Mouse (Mus musculus) heart, embryonic 11.5 days (tissue): ENCODE measurements at regions not wholly inside any gene's neighbourhood (a gene's known extent, or its start where the extent isn't known, plus 50 kb on each side); places are given as distances from the start of the nearest gene placed in this dataset.

ENCODE experiments used
- ATAC-seq: fragments of 200-750 bp; cut with Nextera tagmentation; replicated peaks from 2 replicates; pipeline ENCODE4 v1.8.0; 2017; ENCODE audit warnings: moderate library complexity; ENCODE audit not compliant: insufficient number of reproducible peaks, low FRiP score, low TSS enrichment
- H3K27ac ChIP-seq: fragments of 300-500 bp; sonication (generic); 2 replicates; pipeline ENCODE4 v1.5.1; 2014; ENCODE audit warnings: mild to moderate bottlenecking, low read depth, low read length
- H3K27me3 ChIP-seq: fragments of 300-500 bp; sonication (generic); 2 replicates; pipeline ENCODE4 v1.6.1; 2014; ENCODE audit warnings: mild to moderate bottlenecking, low read length, mixed read lengths; ENCODE audit not compliant: control insufficient read depth, insufficient read depth
- H3K36me3 ChIP-seq: fragments of 300-500 bp; sonication (generic); 2 replicates; pipeline ENCODE4 v1.6.1; 2014; ENCODE audit warnings: mild to moderate bottlenecking, low read length, moderate library complexity, mixed read lengths; ENCODE audit not compliant: control insufficient read depth, insufficient read depth
- H3K4me1 ChIP-seq: fragments of 300-500 bp; sonication (generic); 2 replicates; pipeline ENCODE4 v1.6.1; 2014; ENCODE audit warnings: low read length; ENCODE audit not compliant: control insufficient read depth, insufficient read depth
- H3K4me2 ChIP-seq: fragments of 300-500 bp; sonication (generic); 2 replicates; pipeline ENCODE4 v1.6.1; 2014; ENCODE audit warnings: mild to moderate bottlenecking, moderate library complexity
- H3K4me3 ChIP-seq: fragments of 300-500 bp; sonication (generic); 2 replicates; pipeline ENCODE4 v1.5.1; 2014; ENCODE audit warnings: low read depth, low read length
- H3K9ac ChIP-seq: fragments of 300-500 bp; sonication (generic); 2 replicates; pipeline ENCODE4 v1.6.1; 2014; ENCODE audit warnings: mild to moderate bottlenecking, low read depth, low read length, moderate library complexity
- H3K9me3 ChIP-seq: fragments of 300-500 bp; sonication (generic); replicated peaks from 2 replicates; pipeline ENCODE4 v1.6.1; 2016; ENCODE audit warnings: low read length; ENCODE audit not compliant: control insufficient read depth
- WGBS: fragments of 180-500 bp; shearing (Covaris S2); extraction: QIAGEN DNeasy Blood & Tissue Kit; methylation state at CpG from one replicate; pipeline ENCODE4 v1.1.7; 2014; ENCODE audit not compliant: insufficient replicate concordance; 5-methylcytosine and 5-hydroxymethylcytosine counted together

GRCm38 (mm10) chr11:112464386-112464785 is 317.6 kb upstream of the Sox9 start:
- Histone ChIP-seq H3K27ac (no peak overlapping the region), H3K9me3 (no peaks in the 10 kb centered on the region), H3K27me3 (no peaks in the 10 kb centered on the region), H3K4me2 (no peak overlapping the region), H3K4me1 (no peaks in the 10 kb centered on the region), H3K9ac (no peak overlapping the region), H3K4me3 (no peak overlapping the region), H3K36me3 (no peaks in the 10 kb centered on the region)
- 78% methylated on average over 4 of the region's 4 CpGs for WGBS
- no peak for ATAC-seq

GRCm38 (mm10) chr11:112470336-112470735 is 311.7 kb upstream of the Sox9 start:
- no peaks in the 10 kb centered on the region for H3K9me3 ChIP-seq
- no peak overlapping the region for H3K4me2 ChIP-seq
- no peak overlapping the region for H3K27ac ChIP-seq
- no peaks in the 10 kb centered on the region for H3K36me3 ChIP-seq
- H3K4me1 ChIP-seq = no peaks in the 10 kb centered on the region
- no peaks in the 10 kb centered on the region for H3K27me3 ChIP-seq
- WGBS = 56% methylated on average over 3 of the region's 3 CpGs
- H3K4me3 ChIP-seq = no peak overlapping the region
- H3K9ac ChIP-seq = no peak overlapping the region
- no peak for ATAC-seq

GRCm38 (mm10) chr11:112473237-112473636 is 308.8 kb upstream of the Sox9 start:
- no peak overlapping the region for H3K27ac ChIP-seq
- WGBS = 80% methylated on average over 7 of the region's 7 CpGs
- no peaks in the 10 kb centered on the region for H3K4me1 ChIP-seq
- no peaks in the 10 kb centered on the region for H3K27me3 ChIP-seq
- no peak for ATAC-seq
- H3K4me3 ChIP-seq = no peak overlapping the region
- H3K36me3 ChIP-seq = no peaks in the 10 kb centered on the region
- no peak overlapping the region for H3K4me2 ChIP-seq
- H3K9me3 ChIP-seq = no peaks in the 10 kb centered on the region
- H3K9ac ChIP-seq = no peak overlapping the region

- Histone ChIP-seq H3K27me3 (no peaks in the 10 kb centered on the region), H3K9ac (no peak overlapping the region), H3K4me3 (no peak overlapping the region), H3K4me1 (no peaks in the 10 kb centered on the region), H3K27ac (no peak overlapping the region), H3K4me2 (no peak overlapping the region), H3K9me3 (no peaks in the 10 kb centered on the region), H3K36me3 (no peaks in the 10 kb centered on the region)
- no peak for ATAC-seq
- WGBS = 81% methylated on average over 6 of the region's 6 CpGs
Observed at GRCm38 (mm10) chr11:112473681-112474080, 308.3 kb upstream of the Sox9 start.

DNA sequence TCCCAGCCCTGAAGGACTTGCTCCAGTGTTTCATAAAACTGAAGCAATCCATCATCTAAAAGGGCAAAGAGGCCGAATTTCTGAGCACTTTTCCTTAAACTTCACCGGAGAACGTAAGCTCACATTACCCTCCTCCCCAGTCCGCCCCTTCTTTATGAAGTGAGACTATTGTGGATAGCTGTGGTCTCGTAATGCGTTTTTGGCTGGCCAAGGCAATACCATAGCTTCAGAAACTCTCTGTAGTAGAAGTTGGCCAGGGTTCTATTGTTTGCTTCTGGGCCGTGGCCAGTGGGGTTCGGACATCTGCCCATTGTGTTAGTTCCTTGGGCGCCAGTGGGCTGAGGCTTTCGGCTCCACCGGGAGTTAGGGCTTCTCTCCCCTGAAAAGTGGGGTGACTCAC is 301.7 kb upstream of the Sox9 start:
- no peak for ATAC-seq
- WGBS = 80% methylated on average over 11 of the region's 11 CpGs
- Histone ChIP-seq H3K27me3 (no peaks in the 10 kb centered on the region), H3K4me2 (no peak overlapping the region), H3K4me3 (no peak overlapping the region), H3K9ac (no peak overlapping the region), H3K27ac (no peak overlapping the region), H3K36me3 (no peaks in the 10 kb centered on the region), H3K9me3 (no peaks in the 10 kb centered on the region), H3K4me1 (no peaks in the 10 kb centered on the region)

GRCm38 (mm10) chr11:112501781-112502180 is 280.2 kb upstream of the Sox9 start:
- H3K9me3 ChIP-seq = no peaks in the 10 kb centered on the region
- no peak for ATAC-seq
- WGBS = 13% methylated on average over 5 of the region's 5 CpGs

DNA sequence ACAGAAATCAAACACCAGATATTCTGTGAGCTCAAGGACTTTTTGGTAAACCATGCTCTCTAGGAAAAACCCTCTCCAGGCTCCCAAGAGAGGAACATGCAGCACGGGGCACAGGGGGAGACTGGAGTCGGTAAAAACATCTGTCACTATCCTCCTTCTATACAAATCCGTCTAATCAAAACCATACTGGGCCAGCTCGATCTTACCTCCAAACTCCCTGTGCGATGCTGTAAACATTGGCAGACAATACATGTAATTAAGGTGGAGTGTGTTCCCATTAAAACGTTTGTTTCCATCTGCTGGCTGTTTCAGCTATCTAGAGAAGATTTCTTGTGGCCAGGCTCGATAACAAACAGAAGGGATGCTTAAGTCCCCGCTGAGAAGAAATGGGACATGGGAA is 262.9 kb upstream of the Sox9 start:
- ATAC-seq = no peak
- no peak overlapping the region for H3K4me3 ChIP-seq

More at GRCm38 (mm10) chr11:112501781-112502180, 280.2 kb upstream of the Sox9 start:
- Histone ChIP-seq H3K27me3 (no peaks in the 10 kb centered on the region), H3K9ac (no peak overlapping the region), H3K36me3 (no peaks in the 10 kb centered on the region), H3K4me2 (no peak overlapping the region; the same call in 1 of the 2 replicates), H3K27ac (no peak overlapping the region), H3K4me3 (no peak overlapping the region), H3K4me1 (no peaks in the 10 kb centered on the region)

DNA sequence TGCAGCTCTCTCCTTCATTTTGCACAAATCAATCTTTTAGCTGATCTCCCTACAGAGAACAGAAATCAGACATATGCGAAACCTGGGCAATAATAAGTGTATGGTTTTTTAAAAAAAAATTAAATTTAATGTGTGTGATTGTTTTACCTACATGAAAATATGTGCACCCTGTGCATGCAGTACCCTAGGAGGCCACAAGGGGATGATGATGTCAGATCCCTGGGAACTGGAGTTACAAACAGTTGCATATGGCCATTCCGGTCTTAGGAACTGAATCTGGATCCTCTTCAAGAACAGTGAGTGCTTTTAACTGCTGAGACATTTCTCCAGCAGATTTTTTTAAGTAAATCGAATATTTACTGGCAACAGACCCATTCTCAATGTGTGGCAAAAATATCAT is 257.0 kb upstream of the Sox9 start:
- no peaks in the 10 kb centered on the region for H3K4me1 ChIP-seq
- no peak overlapping the region for H3K9ac ChIP-seq
- ATAC-seq = no peak
- no peak overlapping the region for H3K4me2 ChIP-seq
- H3K27me3 ChIP-seq = no peaks in the 10 kb centered on the region
- no peaks in the 10 kb centered on the region; the same call in 1 of the 2 replicates for H3K9me3 ChIP-seq
- no peak overlapping the region for H3K4me3 ChIP-seq
- WGBS = 86% methylated on average over 3 of the region's 3 CpGs
- H3K27ac ChIP-seq = no peak overlapping the region
- no peaks in the 10 kb centered on the region for H3K36me3 ChIP-seq

More for the DNA sequence above, 262.9 kb upstream of the Sox9 start:
- Histone ChIP-seq H3K4me2 (no peak overlapping the region), H3K9me3 (no peaks in the 10 kb centered on the region), H3K4me1 (no peaks in the 10 kb centered on the region), H3K27ac (no peak overlapping the region), H3K27me3 (no peaks in the 10 kb centered on the region), H3K9ac (no peak overlapping the region), H3K36me3 (no peaks in the 10 kb centered on the region)
- WGBS = 74% methylated on average over 8 of the region's 8 CpGs

- whole genome bisulfite sequencing = 45% methylated on average over 6 of the region's 6 CpGs
- no peaks in the 10 kb centered on the region for H3K9me3 ChIP-seq
- no peak for ATAC-seq
- no peak overlapping the region for H3K4me3 ChIP-seq
- H3K4me2 ChIP-seq = no peak overlapping the region
- H3K27me3 ChIP-seq = no peaks in the 10 kb centered on the region
- no peak overlapping the region for H3K27ac ChIP-seq
- no peak overlapping the region for H3K9ac ChIP-seq
- no peaks in the 10 kb centered on the region for H3K4me1 ChIP-seq
- H3K36me3 ChIP-seq = no peaks in the 10 kb centered on the region
Observed at GRCm38 (mm10) chr11:112542573-112542972, 239.5 kb upstream of the Sox9 start.
